11 mouse cellular contexts compared by ENCODE assay signal in genomic region chr11:55084629-55085028, GRCm38 (mm10). TPM values are rescaled to one million over a fixed set of nuclear protein-coding genes. Genes with fewer than 3 reads are reported as not detected.
A peak's percentile ranks its signal among the peaks of the same experiment; 100 is the strongest.
DNase-seq lines count a peak whose midpoint lies in the region; ATAC-seq and TF ChIP-seq lines count a peak whose summit lies in the region.
"Had no signal": no experiment of that assay in that cellular context is flagged by ENCODE, and none has a peak within 500 bp of the region (broad histone marks: within the 10 kb centered on the region; RNA-seq: fewer than 3 reads in every experiment).

No protein-coding gene starts in this region.

- no peak for TF ChIP-seq POLR2A in heart, adult 2 months (IDR thresholded peaks at IDR 0.05; ENCODE audit: insufficient read depth, low read depth, low read length)

- no peak overlapping the region for H3K4me3 ChIP-seq in heart, adult 2 months
- H3K4me3 ChIP-seq: embryonic facial prominence, embryonic 15.5 days had no signal

- H3K4me1 ChIP-seq in heart, adult 2 months (ENCODE audit: control insufficient read depth, insufficient read depth, low read length) = no peaks in the 10 kb centered on the region; the same call in 1 of the 2 replicates

- TF ChIP-seq CTCF in heart, adult 2 months (IDR thresholded peaks at IDR 0.05) = no peak

- intact Hi-C loops in heart, adult 2 months (cut with DNase I) = loop anchor here (5.0 to 10.0 kb wide), 3 partner anchors 73 to 210 kb away; no protein-coding TSS in a partner anchor
- intact Hi-C loops in heart, postnatal 14 days (cut with DNase I) = loop anchor here (5.0 kb wide), 2 partner anchors 157 to 207 kb away; no protein-coding TSS in a partner anchor

- 49% methylated on average over 4 of the region's 4 CpGs for WGBS in heart, adult 2 months

- no peaks in the 10 kb centered on the region for H3K36me3 ChIP-seq in heart, adult 2 months (ENCODE audit: control insufficient read depth, insufficient read depth, low read length)
- H3K36me3 ChIP-seq: embryonic facial prominence, embryonic 15.5 days had no signal

- H3K27ac ChIP-seq in heart, adult 2 months = peak overlapping the region; percentile 77
- H3K27ac ChIP-seq: embryonic facial prominence, embryonic 15.5 days; hindbrain, postnatal 0 days had no signal

- no peak for ATAC-seq in erythroid progenitor cell, adult 5-6 weeks (replicated peaks; ENCODE audit: low FRiP score, poor library complexity, severe bottlenecking)
- ATAC-seq: forebrain, embryonic 14.5 days; hindbrain, postnatal 0 days had no signal

- peak in 1 of 2 experiments; percentile 48 for DNase-seq in heart, adult 2 months
- no peak for DNase-seq in heart, postnatal 14 days
- DNase-seq in adrenal gland, adult 2 months = peak; percentile 81
- DNase-seq in heart, adult 9 months (ENCODE audit: low spot score in 2 of 2) = peak; percentile 21 to 37
- DNase-seq in kidney, postnatal 4 days = peak; percentile 36 to 48
- DNase-seq in urinary bladder, postnatal 10 days (ENCODE audit: low spot score) = no peak

- no peaks in the 10 kb centered on the region for H3K27me3 ChIP-seq in heart, adult 2 months (ENCODE audit: control insufficient read depth, insufficient read depth, low read length)
- H3K27me3 ChIP-seq: embryonic facial prominence, embryonic 15.5 days had no signal

- no peaks in the 10 kb centered on the region for H3K79me2 ChIP-seq in heart, adult 2 months (replicated peaks; ENCODE audit: control insufficient read depth, insufficient read depth, low read length)

- no peak overlapping the region for H3K9ac ChIP-seq in heart, adult 2 months (ENCODE audit: low read depth, low read length)
- H3K9ac ChIP-seq: embryonic facial prominence, embryonic 15.5 days had no signal

- TF ChIP-seq EP300 in heart, adult 2 months (IDR thresholded peaks at IDR 0.05; ENCODE audit: insufficient read depth, low read depth, low read length) = no peak

RNA-seq across cellular contexts. Expression of gene Ccdc69, which starts 6.7 kb away (rescaled TPM):
- 1 to 10 TPM; 6.5 to 9.7 TPM for total RNA-seq in heart, adult 2 months (2021)
- 9.2 and 24.8 TPM in 2 replicates for polyA plus RNA-seq in heart, adult 2 months (2012; rRNA removed)
- 10 to 100 TPM; 11.9 to 12.8 TPM for total RNA-seq in heart, postnatal 14 days (2021)
- total RNA-seq in adrenal gland, adult 2 months (2021) = 10 to 100 TPM in 1 of 2 experiments, 1 to 10 TPM in 1; 9.5 to 14.8 TPM
- polyA plus RNA-seq in adrenal gland, adult 2 months (2012; rRNA removed) = 1.9 and 2.1 TPM in 2 replicates
- total RNA-seq in erythroid progenitor cell, adult 5-6 weeks (2015; ENCODE audit: low replicate concordance) = 7.1 and 7.2 TPM in 2 replicates
- total RNA-seq in erythroid progenitor cell, adult 5-6 weeks (2017; ENCODE audit: low replicate concordance) = 1.5 and 2.1 TPM in 2 replicates
- total RNA-seq: hindbrain, postnatal 0 days had no signal
- polyA plus RNA-seq: neural tube, embryonic 14.5 days had no signal

RNA-seq across cellular contexts. Expression of gene Gm2a, which starts 13.3 kb away (rescaled TPM):
- 10 to 100 TPM; 10.3 to 10.8 TPM for total RNA-seq in heart, adult 2 months (2021)
- polyA plus RNA-seq in heart, adult 2 months (2012; rRNA removed) = 18.6 and 19.8 TPM in 2 replicates
- 10 to 100 TPM; 11.5 to 13.2 TPM for total RNA-seq in heart, postnatal 14 days (2021)
- 100 to 1,000 TPM; 232 to 283 TPM for total RNA-seq in adrenal gland, adult 2 months (2021)
- polyA plus RNA-seq in adrenal gland, adult 2 months (2012; rRNA removed) = 146 and 187 TPM in 2 replicates
- total RNA-seq in erythroid progenitor cell, adult 5-6 weeks (2015; ENCODE audit: low replicate concordance) = 26.4 and 26.7 TPM in 2 replicates
- total RNA-seq in erythroid progenitor cell, adult 5-6 weeks (2017; ENCODE audit: low replicate concordance) = 10.9 and 13.8 TPM in 2 replicates

RNA-seq across cellular contexts. Expression of gene Anxa6, which starts 51.4 kb away (rescaled TPM):
- 100 to 1,000 TPM; 205 to 213 TPM for total RNA-seq in heart, adult 2 months (2021)
- 136 and 193 TPM in 2 replicates for polyA plus RNA-seq in heart, adult 2 months (2012; rRNA removed)
- total RNA-seq in heart, postnatal 14 days (2021) = 100 to 1,000 TPM; 252 to 259 TPM
- 100 to 1,000 TPM; 116 to 185 TPM for total RNA-seq in adrenal gland, adult 2 months (2021)
- 54.6 and 58.7 TPM in 2 replicates for polyA plus RNA-seq in adrenal gland, adult 2 months (2012; rRNA removed)
- total RNA-seq in erythroid progenitor cell, adult 5-6 weeks (2015; ENCODE audit: low replicate concordance) = 12.3 and 15.1 TPM in 2 replicates
- 14.6 and 16.3 TPM in 2 replicates for total RNA-seq in erythroid progenitor cell, adult 5-6 weeks (2017; ENCODE audit: low replicate concordance)

Comparison
In these comparisons a context has a peak if more than half of its experiments do, and no peak if none do; other contexts are left out.
1. DNase-seq: peak in adrenal gland, adult 2 months (single experiment), heart, adult 9 months (2 of 2) and kidney, postnatal 4 days (2 of 2); none in heart, postnatal 14 days (0 of 2) and urinary bladder, postnatal 10 days (single experiment).
2. RNA of gene Gm2a, which starts 13.3 kb away (total RNA-seq): 232 to 283 TPM in adrenal gland, adult 2 months; 10.9 to 26.7 TPM in erythroid progenitor cell, adult 5-6 weeks, 11.5 to 13.2 TPM in heart, postnatal 14 days and 10.3 to 10.8 TPM in heart, adult 2 months; every median in the first group is over 4 times any median in the second.
3. RNA of gene Anxa6, which starts 51.4 kb away (total RNA-seq): 252 to 259 TPM in heart, postnatal 14 days, 205 to 213 TPM in heart, adult 2 months and 116 to 185 TPM in adrenal gland, adult 2 months; 12.3 to 16.3 TPM in erythroid progenitor cell, adult 5-6 weeks; every median in the first group is over 4 times any median in the second.